Mouse (Mus musculus) spleen, embryonic (tissue): ENCODE data around the gene Itsn1.

ENCODE experiments used
- CTCF ChIA-PET: fragments of 350-600 bp; sonication (Branson Sonifier 250); formaldehyde crosslinking; loops from one replicate; lab custom pipeline; 2022; lab: Charles Lee

Itsn1 gene

GRCm38 (mm10) chr16:91903801-91904506, 174.9 kb downstream of the Itsn1 start:
- CTCF ChIA-PET: interaction anchor here (0.6 kb wide), 1 partner anchor 110 kb away, joined by 4 read pairs; no protein-coding TSS in a partner anchor

- CTCF ChIA-PET: no interaction called here
Observed at GRCm38 (mm10) chr16:91905127-91905860, 176.2 kb downstream of the Itsn1 start.

- CTCF ChIA-PET: no interaction called here
Observed at GRCm38 (mm10) chr16:91905987-91906386, 176.9 kb downstream of the Itsn1 start.

GRCm38 (mm10) chr16:91906672-91907071, 177.6 kb downstream of the Itsn1 start:
- CTCF ChIA-PET: no interaction called here

- CTCF ChIA-PET: no interaction called here
Observed at GRCm38 (mm10) chr16:91907158-91907557, 178.1 kb downstream of the Itsn1 start.

GRCm38 (mm10) chr16:91909569-91910335, 180.7 kb downstream of the Itsn1 start:
- CTCF ChIA-PET: no interaction called here

- CTCF ChIA-PET: interaction anchor here (0.5 to 0.6 kb wide), 3 partner anchors 16 to 559 kb away, joined by 3 to 6 read pairs (median 6); no protein-coding TSS in a partner anchor
Observed at GRCm38 (mm10) chr16:91917631-91918096, 188.6 kb downstream of the Itsn1 start.

GRCm38 (mm10) chr16:91918461-91918860, 189.4 kb downstream of the Itsn1 start:
- CTCF ChIA-PET: no interaction called here

- CTCF ChIA-PET: interaction anchor here (0.7 kb wide), 1 partner anchor 62 kb away, joined by 6 read pairs; no protein-coding TSS in a partner anchor
Observed at GRCm38 (mm10) chr16:91919056-91919455, 190.0 kb downstream of the Itsn1 start.

- CTCF ChIA-PET: no interaction called here
Observed at GRCm38 (mm10) chr16:91921340-91921739, 192.3 kb downstream of the Itsn1 start.

- CTCF ChIA-PET: no interaction called here
Observed at GRCm38 (mm10) chr16:91922939-91923338, 193.9 kb downstream of the Itsn1 start.

GRCm38 (mm10) chr16:91924426-91924825, 195.3 kb downstream of the Itsn1 start:
- CTCF ChIA-PET: no interaction called here

- CTCF ChIA-PET: interaction anchor here (1.4 kb wide), 1 partner anchor 13 kb away, joined by 3 read pairs; no protein-coding TSS in a partner anchor
Observed at GRCm38 (mm10) chr16:91927911-91928630, 199.0 kb downstream of the Itsn1 start.

- CTCF ChIA-PET: no interaction called here
Observed at GRCm38 (mm10) chr16:91931078-91932013, 202.3 kb downstream of the Itsn1 start.

- CTCF ChIA-PET: interaction anchor here (0.6 kb wide), 1 partner anchor 106 kb away, joined by 6 read pairs; no protein-coding TSS in a partner anchor
Observed at GRCm38 (mm10) chr16:91932082-91932690, 203.1 kb downstream of the Itsn1 start.

GRCm38 (mm10) chr16:91932843-91933518, 203.9 kb downstream of the Itsn1 start:
- CTCF ChIA-PET: interaction anchor here (0.6 to 0.7 kb wide), 3 partner anchors 16 to 108 kb away, joined by 5 to 6 read pairs (median 6); no protein-coding TSS in a partner anchor

- CTCF ChIA-PET: no interaction called here
Observed at GRCm38 (mm10) chr16:91935108-91935507, 206.0 kb downstream of the Itsn1 start.

GRCm38 (mm10) chr16:91935726-91936125, 206.6 kb downstream of the Itsn1 start:
- CTCF ChIA-PET: interaction anchor here (0.7 to 1.4 kb wide), 2 partner anchors 123 to 351 kb away, joined by 3 to 16 read pairs; partner anchors contain the start of gene Slc5a3
